8 mouse cellular contexts compared by ENCODE assay signal in the genomic region with DNA sequence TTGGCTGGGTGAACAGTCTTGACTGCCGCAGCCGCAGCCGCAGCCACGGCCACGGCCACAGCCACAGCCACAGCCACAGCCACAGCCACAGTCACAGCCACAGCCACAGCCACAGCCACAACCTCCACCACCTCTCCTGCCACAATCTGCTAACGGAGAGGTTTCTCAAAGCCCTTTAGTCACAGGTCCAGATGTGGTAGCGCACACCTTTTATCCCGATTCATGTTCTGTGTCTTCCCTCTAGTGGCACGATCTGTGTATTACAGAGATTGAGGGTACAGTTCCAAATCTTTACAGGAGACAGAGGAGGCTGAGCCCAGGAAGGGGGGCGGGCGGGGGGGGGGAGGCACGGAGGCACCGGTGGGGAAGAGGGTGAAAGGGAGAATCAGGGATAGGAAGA. TPM values are rescaled to one million over a fixed set of nuclear protein-coding genes. Genes with fewer than 3 reads are reported as not detected.
DNase-seq lines count a peak whose midpoint lies in the region; ATAC-seq and TF ChIP-seq lines count a peak whose summit lies in the region.

No protein-coding gene starts in this region.

- no peak overlapping the region for H3K27ac ChIP-seq in forebrain, postnatal 0 days (ENCODE audit: low read depth, low read length)
- H3K27ac ChIP-seq in forebrain, embryonic 13.5 days: no peak overlapping the region
- H3K27ac ChIP-seq in kidney, postnatal 0 days: no peak overlapping the region
- peak overlapping the region; percentile 66 for H3K27ac ChIP-seq in lung, postnatal 0 days (ENCODE audit: low read length)

- H3K4me2 ChIP-seq in forebrain, postnatal 0 days (ENCODE audit: low read depth): no peak overlapping the region
- H3K4me2 ChIP-seq in forebrain, embryonic 13.5 days: no peak overlapping the region
- no peak overlapping the region for H3K4me2 ChIP-seq in kidney, postnatal 0 days (ENCODE audit: low read length)
- 0 out of 2 replicates have a peak overlapping the region, but pooled peaks have one; percentile 19 for H3K4me2 ChIP-seq in lung, postnatal 0 days (replicated peaks; ENCODE audit: low read depth, low read length)

- DNase-seq in forebrain, postnatal 0 days: peak; percentile 67
- peak; percentile 30 for DNase-seq in 416B (ENCODE audit: low read depth)
- DNase-seq in adrenal gland, postnatal 14 days: peak; percentile 71
- peak; percentile 25 for DNase-seq in fibroblast of lung, adult 2 months (ENCODE audit: low read depth)
- DNase-seq in kidney, postnatal 0 days (ENCODE audit: low spot score): peak; percentile 84
- DNase-seq in lung, postnatal 0 days (ENCODE audit: low spot score): peak; percentile 84
- DNase-seq in thymus, postnatal 10 days (ENCODE audit: low spot score in 2 of 2): peak; percentile 44 to 65

- no peaks in the 10 kb centered on the region for H3K36me3 ChIP-seq in forebrain, postnatal 0 days (ENCODE audit: insufficient read depth)
- H3K36me3 ChIP-seq in forebrain, embryonic 13.5 days (ENCODE audit: poor library complexity, severe bottlenecking): no peaks in the 10 kb centered on the region
- no peaks in the 10 kb centered on the region for H3K36me3 ChIP-seq in kidney, postnatal 0 days (ENCODE audit: insufficient read depth, low read length)
- H3K36me3 ChIP-seq in lung, postnatal 0 days (ENCODE audit: insufficient read depth, low read length): no peaks in the 10 kb centered on the region

- H3K4me3 ChIP-seq in forebrain, postnatal 0 days (ENCODE audit: low read depth, low read length): no peak overlapping the region
- H3K4me3 ChIP-seq in forebrain, embryonic 13.5 days: no peak overlapping the region
- no peak overlapping the region for H3K4me3 ChIP-seq in kidney, postnatal 0 days (replicated peaks; ENCODE audit: low read depth, low read length)
- H3K4me3 ChIP-seq in lung, postnatal 0 days (ENCODE audit: low read depth, low read length): no peak overlapping the region

- WGBS in forebrain, postnatal 0 days: 50% methylated on average over 13 of the region's 13 CpGs
- WGBS in forebrain, embryonic 13.5 days: 48% methylated on average over 13 of the region's 13 CpGs
- 51% methylated on average over 11 of the region's 13 CpGs for WGBS in kidney, postnatal 0 days
- WGBS in lung, postnatal 0 days: 38% methylated on average over 11 of the region's 13 CpGs

- H3K4me1 ChIP-seq in forebrain, postnatal 0 days (ENCODE audit: insufficient read depth): no peaks in the 10 kb centered on the region
- no peaks in the 10 kb centered on the region for H3K4me1 ChIP-seq in forebrain, embryonic 13.5 days
- no peaks in the 10 kb centered on the region for H3K4me1 ChIP-seq in kidney, postnatal 0 days (replicated peaks; ENCODE audit: insufficient read depth, low read length)
- H3K4me1 ChIP-seq in lung, postnatal 0 days (ENCODE audit: insufficient read depth, low read depth, low read length): peaks cover 6% of the 10 kb centered on the region; the same call in 1 of the 2 replicates

- TF ChIP-seq EP300 in lung, postnatal 0 days (IDR thresholded peaks at IDR 0.05): no peak

- no peaks in the 10 kb centered on the region for H3K27me3 ChIP-seq in forebrain, postnatal 0 days (ENCODE audit: insufficient read depth, low read length)
- H3K27me3 ChIP-seq in forebrain, embryonic 13.5 days: no peaks in the 10 kb centered on the region
- H3K27me3 ChIP-seq in kidney, postnatal 0 days (ENCODE audit: insufficient read depth, low read length): no peaks in the 10 kb centered on the region
- H3K27me3 ChIP-seq in lung, postnatal 0 days (replicated peaks; ENCODE audit: insufficient read depth, low read length): no peaks in the 10 kb centered on the region

- H3K9me3 ChIP-seq in forebrain, postnatal 0 days (ENCODE audit: low read length): no peaks in the 10 kb centered on the region
- no peaks in the 10 kb centered on the region for H3K9me3 ChIP-seq in forebrain, embryonic 13.5 days (replicated peaks)
- no peaks in the 10 kb centered on the region for H3K9me3 ChIP-seq in kidney, postnatal 0 days (replicated peaks; ENCODE audit: low read length)
- H3K9me3 ChIP-seq in lung, postnatal 0 days (ENCODE audit: low read length): no peaks in the 10 kb centered on the region

- no peak overlapping the region for H3K9ac ChIP-seq in forebrain, postnatal 0 days
- H3K9ac ChIP-seq in forebrain, embryonic 13.5 days: no peak overlapping the region
- no peak overlapping the region for H3K9ac ChIP-seq in kidney, postnatal 0 days (ENCODE audit: low read depth, low read length)
- no peak overlapping the region for H3K9ac ChIP-seq in lung, postnatal 0 days (replicated peaks; ENCODE audit: low read depth)

- peak; percentile 76 for TF ChIP-seq CTCF in forebrain, postnatal 0 days (IDR thresholded peaks at IDR 0.05; ENCODE audit: low read depth)
- TF ChIP-seq CTCF in kidney, postnatal 0 days (IDR thresholded peaks at IDR 0.05; ENCODE audit: low read depth): peak; percentile 78
- TF ChIP-seq CTCF in lung, postnatal 0 days (IDR thresholded peaks at IDR 0.05): peak; percentile 84

- peak; percentile 55; the same call in 1 of the 2 replicates for ATAC-seq in forebrain, postnatal 0 days
- ATAC-seq in forebrain, embryonic 13.5 days: no peak
- no peak; the same call in 1 of the 2 replicates for ATAC-seq in kidney, postnatal 0 days (replicated peaks; ENCODE audit: low FRiP score, low read depth)
- peak; percentile 75 for ATAC-seq in lung, postnatal 0 days

RNA-seq across cellular contexts. Expression of a gene that starts 9.3 kb away (rescaled TPM):
- not detected in 2 replicates for total RNA-seq in forebrain, postnatal 0 days (2014; rRNA removed)
- polyA plus RNA-seq in forebrain, postnatal 0 days (2015; fragmentation: Nextera tagmentation; extraction: Ambion mirVana): not detected in 2 replicates
- polyA plus RNA-seq in forebrain, embryonic 13.5 days (2015; fragmentation: Nextera tagmentation; extraction: Ambion mirVana): not detected in 2 replicates
- total RNA-seq in adrenal gland, postnatal 14 days (2021): 10.1 and 15.3 TPM in 2 replicates
- polyA plus RNA-seq in kidney, postnatal 0 days (2015; fragmentation: Nextera tagmentation; extraction: Ambion mirVana): not detected in 2 replicates
- polyA plus RNA-seq in lung, postnatal 0 days (2015; fragmentation: Nextera tagmentation; extraction: Ambion mirVana): 0.32 and 0.40 TPM in 2 replicates

RNA-seq across cellular contexts. Expression of a gene that starts 11.8 kb away (rescaled TPM):
- 7.2 and 11.6 TPM in 2 replicates for total RNA-seq in forebrain, postnatal 0 days (2014; rRNA removed)
- polyA plus RNA-seq in forebrain, postnatal 0 days (2015; fragmentation: Nextera tagmentation; extraction: Ambion mirVana): 11.6 and 15.2 TPM in 2 replicates
- 14.2 and 18.0 TPM in 2 replicates for polyA plus RNA-seq in forebrain, embryonic 13.5 days (2015; fragmentation: Nextera tagmentation; extraction: Ambion mirVana)
- total RNA-seq in adrenal gland, postnatal 14 days (2021): 17.2 and 22.9 TPM in 2 replicates
- 47.0 and 49.8 TPM in 2 replicates for polyA plus RNA-seq in kidney, postnatal 0 days (2015; fragmentation: Nextera tagmentation; extraction: Ambion mirVana)
- polyA plus RNA-seq in lung, postnatal 0 days (2015; fragmentation: Nextera tagmentation; extraction: Ambion mirVana): 106 and 119 TPM in 2 replicates

Comparison
In these comparisons a context has a peak if more than half of its experiments do, and no peak if none do; other contexts are left out.
1. ATAC-seq: peak in forebrain, postnatal 0 days (single experiment) and lung, postnatal 0 days (single experiment); none in forebrain, embryonic 13.5 days (single experiment) and kidney, postnatal 0 days (single experiment).
2. DNase-seq: peak in every context shown above with its lines; median percentile 84 in kidney, postnatal 0 days; 84 in lung, postnatal 0 days; 71 in adrenal gland, postnatal 14 days; 67 in forebrain, postnatal 0 days; 54 in thymus, postnatal 10 days; 30 in 416B; 25 in fibroblast of lung, adult 2 months.
3. Peak in every context shown above with its lines, with median percentiles within 50 percentile points of each other: CTCF ChIP-seq.